Mouse (Mus musculus) MEL (cell line): ENCODE measurements around the gene Ptprr. TPM values are rescaled to one million over a fixed set of nuclear protein-coding genes. Genes with fewer than 3 reads are reported as not detected.

Source experiments
- DNase-seq: peaks from one replicate; pipeline ENCODE4 v3.0.0; 2011; ENCODE audit warnings: low read depth, low spot score
- H3K27ac ChIP-seq: 2 replicates; pipeline ENCODE4 v1.5.1; 2012; ENCODE audit warnings: low read depth, mild to moderate bottlenecking, control low read depth, low read length, moderate library complexity; ENCODE audit not compliant: control insufficient read depth
- H3K27me3 ChIP-seq, 2 experiments: fragments of 150-350 bp in 1 of 2; sonication (generic) in 1 of 2; 2 replicates each; pipeline ENCODE4 v1.6.1; 2012; ENCODE audit warnings: low read length in 2 of 2, mild to moderate bottlenecking in 2 of 2, improper control_type of control experiment in 1 of 2, moderate library complexity in 1 of 2; ENCODE audit not compliant: insufficient read depth in 2 of 2, control insufficient read depth in 1 of 2
- H3K36me3 ChIP-seq, 2 experiments: 2 replicates each; pipeline ENCODE4 v1.6.1; 2012 to 2014; ENCODE audit warnings: low read length in 2 of 2, improper control_type of control experiment in 1 of 2, inconsistent platforms in 1 of 2, mild to moderate bottlenecking in 1 of 2; ENCODE audit not compliant: insufficient read depth in 2 of 2, control insufficient read depth in 1 of 2
- H3K4me1 ChIP-seq, 2 experiments: fragments of 150-350 bp in 1 of 2; sonication (generic) in 1 of 2; 2 replicates each; pipeline ENCODE4 v1.6.1; 2012; ENCODE audit warnings: low read length in 2 of 2, improper control_type of control experiment in 1 of 2, mild to moderate bottlenecking in 1 of 2; ENCODE audit not compliant: insufficient read depth in 2 of 2, control insufficient read depth in 1 of 2
- H3K4me3 ChIP-seq, 2 experiments: fragments of 150-350 bp in 1 of 2; sonication (generic) in 1 of 2; 2 replicates each; pipeline ENCODE4 v1.5.1; 2012; ENCODE audit warnings: low read depth in 2 of 2, low read length in 2 of 2, mild to moderate bottlenecking in 2 of 2, moderate library complexity in 2 of 2, control low read depth in 1 of 2, improper control_type of control experiment in 1 of 2; ENCODE audit not compliant: control insufficient read depth in 1 of 2, insufficient read depth in 1 of 2
- H3K79me2 ChIP-seq: 2 replicates; pipeline ENCODE4 v1.6.1; 2012; ENCODE audit warnings: mild to moderate bottlenecking, low read length, moderate library complexity; ENCODE audit not compliant: control insufficient read depth, poor library complexity, insufficient read depth
- H3K9ac ChIP-seq: 2 replicates; pipeline ENCODE4 v1.6.1; 2012; ENCODE audit warnings: low read depth, mild to moderate bottlenecking, control low read depth, low read length, moderate library complexity; ENCODE audit not compliant: control insufficient read depth, poor library complexity, severe bottlenecking
- H3K9me3 ChIP-seq: fragments of 150-350 bp; sonication (generic); replicated peaks from 2 replicates; pipeline ENCODE4 v1.6.1; 2012; ENCODE audit warnings: mild to moderate bottlenecking, low read length, improper control_type of control experiment, moderate library complexity; ENCODE audit not compliant: insufficient read depth
- CHD1 ChIP-seq: IDR thresholded peaks from 2 replicates; pipeline ENCODE4 v1.6.1; 2012; ENCODE audit warnings: low read depth, mild to moderate bottlenecking, inconsistent platforms, low read length, improper control_type of control experiment
- CTCF ChIP-seq, 3 experiments: IDR thresholded peaks in 2 of 3; conservative IDR thresholded peaks in 1 of 3; 2 replicates each; pipeline ENCODE4 v1.5.1; 2011 to 2012; ENCODE audit warnings: low read length in 3 of 3, low read depth in 2 of 3, mild to moderate bottlenecking in 2 of 3, improper control_type of control experiment in 1 of 3, inconsistent platforms in 1 of 3, mixed read lengths in 1 of 3, moderate library complexity in 1 of 3; ENCODE audit not compliant: control insufficient read depth in 1 of 3, insufficient read depth in 1 of 3, poor library complexity in 1 of 3, severe bottlenecking in 1 of 3
- ETS1 ChIP-seq: IDR thresholded peaks from 2 replicates; pipeline ENCODE4 v1.6.1; 2012; ENCODE audit warnings: low read depth, mild to moderate bottlenecking, inconsistent platforms, low read length, improper control_type of control experiment, moderate library complexity
- GABPA ChIP-seq: IDR thresholded peaks from 2 replicates; pipeline ENCODE4 v1.6.1; 2012; ENCODE audit warnings: low read depth, mild to moderate bottlenecking, inconsistent platforms, low read length, improper control_type of control experiment, moderate library complexity
- MAFK ChIP-seq: IDR thresholded peaks from 2 replicates; pipeline ENCODE4 v1.6.1; 2011; ENCODE audit warnings: low read depth, mild to moderate bottlenecking, low read length, improper control_type of control experiment, borderline replicate concordance
- MEF2A ChIP-seq: IDR thresholded peaks from 2 replicates; pipeline ENCODE4 v1.6.1; 2014; ENCODE audit warnings: low read depth, mild to moderate bottlenecking, inconsistent platforms, low read length, improper control_type of control experiment; ENCODE audit not compliant: poor library complexity, insufficient replicate concordance, severe bottlenecking; ENCODE audit errors: extremely low read depth
- MXI1 ChIP-seq: IDR thresholded peaks from 2 replicates; pipeline ENCODE4 v1.6.1; 2011; ENCODE audit warnings: mild to moderate bottlenecking, low read depth, low read length, improper control_type of control experiment
- MYC ChIP-seq: IDR thresholded peaks from 2 replicates; pipeline ENCODE4 v1.6.1; 2011; ENCODE audit warnings: low read depth, mild to moderate bottlenecking, low read length, improper control_type of control experiment, moderate library complexity
- NRF1 ChIP-seq: IDR thresholded peaks from 2 replicates; pipeline ENCODE4 v1.6.1; 2014; ENCODE audit warnings: low read depth, mild to moderate bottlenecking, inconsistent platforms, low read length, improper control_type of control experiment, moderate library complexity; ENCODE audit not compliant: poor library complexity, insufficient read depth, severe bottlenecking
- POLR2A ChIP-seq, 2 experiments: IDR thresholded peaks; 2 replicates each; pipeline ENCODE4 v1.6.1; 2011 to 2012; ENCODE audit warnings: low read length in 2 of 2, mild to moderate bottlenecking in 2 of 2, control low read depth in 1 of 2, improper control_type of control experiment in 1 of 2, low read depth in 1 of 2, moderate library complexity in 1 of 2; ENCODE audit not compliant: control insufficient read depth in 1 of 2, insufficient read depth in 1 of 2, poor library complexity in 1 of 2
- POLR2AphosphoS2 ChIP-seq: IDR thresholded peaks from 2 replicates; pipeline ENCODE4 v1.6.1; 2011; ENCODE audit warnings: low read length, improper control_type of control experiment
- RAD21 ChIP-seq: IDR thresholded peaks from 2 replicates; pipeline ENCODE4 v1.6.1; 2011; ENCODE audit warnings: mild to moderate bottlenecking, low read depth, low read length, improper control_type of control experiment
- RCOR1 ChIP-seq: IDR thresholded peaks from 2 replicates; pipeline ENCODE4 v1.6.1; 2012; ENCODE audit warnings: low read depth, mild to moderate bottlenecking, inconsistent platforms, low read length, improper control_type of control experiment
- SIN3A ChIP-seq: IDR thresholded peaks from 2 replicates; pipeline ENCODE4 v1.6.1; 2012; ENCODE audit warnings: low read length, improper control_type of control experiment, inconsistent platforms
- SMC3 ChIP-seq: IDR thresholded peaks from 2 replicates; pipeline ENCODE4 v1.6.1; 2011; ENCODE audit warnings: low read depth, low read length, improper control_type of control experiment
- TAL1 ChIP-seq: IDR thresholded peaks from 2 replicates; pipeline ENCODE4 v1.6.1; 2012; ENCODE audit warnings: mild to moderate bottlenecking, inconsistent platforms, low read length, moderate library complexity, mixed read lengths
- TBP ChIP-seq: IDR thresholded peaks from 2 replicates; pipeline ENCODE4 v1.8.0; 2011; ENCODE audit warnings: low read depth, low read length, improper control_type of control experiment
- TCF12 ChIP-seq: IDR thresholded peaks from 2 replicates; pipeline ENCODE4 v1.6.1; 2014; ENCODE audit warnings: low read depth, mild to moderate bottlenecking, inconsistent platforms, low read length, improper control_type of control experiment, moderate library complexity
- USF1 ChIP-seq: IDR thresholded peaks from 2 replicates; pipeline ENCODE4 v1.6.1; 2014; ENCODE audit warnings: low read depth, mild to moderate bottlenecking, inconsistent platforms, low read length, improper control_type of control experiment, moderate library complexity
- polyA plus RNA-seq, 2 experiments: library from polyadenylated mRNA; stranded (reverse) in 1 of 2; unstranded in 1 of 2; fragments of >175 nt in 1 of 2; fragments of >200 nt in 1 of 2; gene quantifications; 2 replicates each; pipeline versions ENCODE4 v1.2.1 to v1.2.4; 2012; ENCODE audit warnings: low replicate concordance in 2 of 2, low read depth in 1 of 2; ENCODE audit not compliant: insufficient read length in 2 of 2, insufficient read depth in 1 of 2, missing spikeins in 1 of 2
- total RNA-seq: library from RNA; depleted of rRNA; stranded (reverse); fragments of 300-350 nt; gene quantifications from 2 replicates; pipeline ENCODE4 v1.2.3, GENCODE M21; 2012

The Ptprr gene
- total and polyA plus RNA-seq, 3 experiments: not detected

- Histone ChIP-seq H3K4me3 (no peak overlapping the region), H3K9me3 (no peaks in the 10 kb centered on the region), H3K27me3 (no peaks in the 10 kb centered on the region), H3K27ac (no peak overlapping the region), H3K79me2 (no peaks in the 10 kb centered on the region), H3K36me3 (no peaks in the 10 kb centered on the region), H3K9ac (no peak overlapping the region), H3K4me1 (no peaks in the 10 kb centered on the region)
- no peak for TF ChIP-seq TBP
- TF ChIP-seq MYC: no peak
- no peak for TF ChIP-seq SMC3
- TF ChIP-seq TCF12: no peak
- TF ChIP-seq ETS1: no peak
- no peak for TF ChIP-seq GABPA
- TF ChIP-seq USF1: no peak
- no peak for TF ChIP-seq CTCF (IDR thresholded peaks at IDR 0.05 in 2 of 3, conservative IDR thresholded peaks at IDR 0.05 in 1 of 3; ENCODE audit: control insufficient read depth in 1 of 3, insufficient read depth in 1 of 3, low read depth in 2 of 3, low read length in 3 of 3, poor library complexity in 1 of 3, severe bottlenecking in 1 of 3)
- no peak for TF ChIP-seq SIN3A
- TF ChIP-seq MEF2A: no peak
- no peak for TF ChIP-seq RCOR1
- no peak for TF ChIP-seq NRF1
- no peak for DNase-seq
Observed at GRCm38 (mm10) chr10:116156699-116157098, 138.7 kb downstream of the Ptprr start.

- DNase-seq: no peak
- TF ChIP-seq POLR2AphosphoS2 (no peak), MAFK (no peak), MXI1 (no peak), ETS1 (no peak), NRF1 (no peak), CHD1 (no peak), POLR2A (IDR thresholded peaks at IDR 0.05; ENCODE audit: control insufficient read depth in 1 of 2, insufficient read depth in 1 of 2, low read depth in 1 of 2, low read length in 2 of 2, poor library complexity in 1 of 2) (no peak), TAL1 (no peak), RAD21 (no peak)
- H3K9me3 ChIP-seq: no peaks in the 10 kb centered on the region
Observed at GRCm38 (mm10) chr10:116162338-116162737, 144.3 kb downstream of the Ptprr start.

More at GRCm38 (mm10) chr10:116162338-116162737, 144.3 kb downstream of the Ptprr start:
- Histone ChIP-seq H3K27me3 (no peaks in the 10 kb centered on the region), H3K9ac (no peak overlapping the region), H3K27ac (no peak overlapping the region), H3K36me3 (no peaks in the 10 kb centered on the region), H3K4me3 (no peak overlapping the region), H3K4me1 (no peaks in the 10 kb centered on the region), H3K79me2 (no peaks in the 10 kb centered on the region)
